Mouse (Mus musculus): ENCODE results near the gene Fpr1. TPM values are rescaled to one million over a fixed set of nuclear protein-coding genes. Genes with fewer than 3 reads are reported as not detected.

Gene Fpr1
- polyA plus RNA-seq, 1 experiment from 2014 or later, result 0.39 TPM

- H3K4me2 ChIP-seq (replicated peaks; ENCODE audit: low read depth, low read length), result peak within 1 kb of the TSS; percentile 71
- WGBS, result 1% methylated on average over 22 of the region's 42 CpGs
- peak within 1 kb of the TSS; percentile 75 for H3K9ac ChIP-seq (replicated peaks; ENCODE audit: low read length)
- H3K9me3 ChIP-seq (ENCODE audit: low read length), result no peaks in the 10 kb centered on the region
- H3K4me3 ChIP-seq (ENCODE audit: low read length), result peak within 1 kb of the TSS; percentile 69
- ATAC-seq (ENCODE audit: low FRiP score, low TSS enrichment), result peak; percentile 90
- peaks cover 3% of the 10 kb centered on the region; the same call in 1 of the 2 replicates for H3K36me3 ChIP-seq (ENCODE audit: insufficient read depth, low read length)
- peaks cover 32% of the 10 kb centered on the region for H3K4me1 ChIP-seq (ENCODE audit: insufficient read depth, low read length)
- peak within 1 kb of the TSS; percentile 97 for H3K27ac ChIP-seq (ENCODE audit: low read length)
- H3K27me3 ChIP-seq (ENCODE audit: insufficient read depth, low read length), result no peaks in the 10 kb centered on the region
Measured at GRCm38 (mm10) chr17:17826751-17827657, 56.7 kb downstream of the Fpr1 start, which contains the start of gene Spaca6. TSS of gene Spaca6 (plus strand) at chr17:17827158.

MicroRNAs encoded within 50 kb of the gene (microRNA counts, 519-probe panel; counts per million panel counts)
- microRNA mmu-let-7e, result 4,983 counts per million, percentile 97 among the panel's probes with 10 or more counts
- microRNA mmu-miR-125a-3p, result 3,381 counts per million, percentile 78 among the panel's probes with 10 or more counts
- microRNA mmu-miR-125a-5p, result 5,294 counts per million, percentile 98 among the panel's probes with 10 or more counts
- 4,330 counts per million, percentile 92 among the panel's probes with 10 or more counts for microRNA mmu-miR-99b

Small RNAs within 50 kb of the gene (microRNA-seq; reads per million reads assigned to microRNA genes)
- not detected for gene Gm25927
- gene Mir125a, result 3,369 reads per million, percentile 88 among the genes with 10 or more reads in this experiment
- gene Mir99b, result 15,548 reads per million, percentile 96 among the genes with 10 or more reads in this experiment
- gene Mirlet7e, result not detected

Other genes with a start within 250 kb of the Fpr1 start
- gene Vmn2r90, start 180.2 kb downstream of the Fpr1 start, polyA plus RNA-seq (2015; fragmentation: Nextera tagmentation; extraction: Ambion mirVana), result not detected in 2 replicates
- 30.6 and 44.9 TPM in 2 replicates for gene Spaca6, start 56.8 kb downstream of the Fpr1 start, polyA plus RNA-seq (2015; fragmentation: Nextera tagmentation; extraction: Ambion mirVana)
- 0.74 and 0.78 TPM in 2 replicates for gene Has1, start 28.7 kb downstream of the Fpr1 start, polyA plus RNA-seq (2015; fragmentation: Nextera tagmentation; extraction: Ambion mirVana)
- 0.14 and 0.15 TPM in 2 replicates for gene Fpr2, start 3.9 kb upstream of the Fpr1 start, polyA plus RNA-seq (2015; fragmentation: Nextera tagmentation; extraction: Ambion mirVana)
- gene Fpr3, start 3.9 kb upstream of the Fpr1 start, polyA plus RNA-seq (2015; fragmentation: Nextera tagmentation; extraction: Ambion mirVana), result not detected in 2 replicates
- gene Fpr-rs4, start 137.8 kb upstream of the Fpr1 start, polyA plus RNA-seq (2015; fragmentation: Nextera tagmentation; extraction: Ambion mirVana), result not detected in 2 replicates
- not detected in 2 replicates for gene Vmn2r124, start 165.5 kb upstream of the Fpr1 start, polyA plus RNA-seq (2015; fragmentation: Nextera tagmentation; extraction: Ambion mirVana)
- not detected in 2 replicates for gene Vmn2r91, start 201.1 kb upstream of the Fpr1 start, polyA plus RNA-seq (2015; fragmentation: Nextera tagmentation; extraction: Ambion mirVana)

Data from kidney, embryonic 16.5 days (tissue).